Mouse (Mus musculus) intestine, postnatal 0 days (tissue): Measurements from ENCODE around the gene Gpr157. TPM values are rescaled to one million over a fixed set of nuclear protein-coding genes. Genes with fewer than 3 reads are reported as not detected.

Source experiments
- ATAC-seq: fragments of 200-750 bp; cut with Nextera tagmentation; 2 replicates; pipeline ENCODE4 v1.8.0; 2017; ENCODE audit warnings: mild to moderate bottlenecking, moderate TSS enrichment, moderate library complexity
- H3K27ac ChIP-seq: fragments of 300-500 bp; sonication (generic); 2 replicates; pipeline ENCODE4 v1.5.1; 2014; ENCODE audit warnings: mild to moderate bottlenecking, low read depth, low read length, moderate library complexity
- H3K27me3 ChIP-seq: fragments of 300-500 bp; sonication (generic); replicated peaks from 2 replicates; pipeline ENCODE4 v1.6.1; 2014; ENCODE audit warnings: low read length, mixed read lengths; ENCODE audit not compliant: control insufficient read depth, insufficient read depth
- H3K36me3 ChIP-seq: fragments of 300-500 bp; sonication (generic); 2 replicates; pipeline ENCODE4 v1.6.1; 2014; ENCODE audit warnings: mild to moderate bottlenecking, moderate library complexity; ENCODE audit not compliant: control insufficient read depth, insufficient read depth
- H3K4me1 ChIP-seq: fragments of 300-500 bp; sonication (generic); replicated peaks from 2 replicates; pipeline ENCODE4 v1.6.1; 2014; ENCODE audit warnings: antibody characterized with exemption, low read length, mixed read lengths; ENCODE audit not compliant: control insufficient read depth, insufficient read depth
- H3K4me2 ChIP-seq: fragments of 300-500 bp; sonication (generic); replicated peaks from 2 replicates; pipeline ENCODE4 v1.6.1; 2014; ENCODE audit warnings: low read depth, mild to moderate bottlenecking, moderate library complexity
- H3K4me3 ChIP-seq: fragments of 300-500 bp; sonication (generic); 2 replicates; pipeline ENCODE4 v1.5.1; 2014; ENCODE audit warnings: low read depth, low read length
- H3K9ac ChIP-seq: fragments of 300-500 bp; sonication (generic); 2 replicates; pipeline ENCODE4 v1.6.1; 2014; ENCODE audit warnings: mild to moderate bottlenecking, low read depth, low read length
- H3K9me3 ChIP-seq: fragments of 300-500 bp; sonication (generic); 2 replicates; pipeline ENCODE4 v1.6.1; 2016; ENCODE audit warnings: mixed run types; ENCODE audit not compliant: control insufficient read depth
- CTCF ChIP-seq: sonication (generic); IDR thresholded peaks from 2 replicates; pipeline ENCODE4 v1.5.1; 2016; ENCODE audit warnings: low read depth, mild to moderate bottlenecking, control low read depth, antibody characterized with exemption, moderate library complexity
- WGBS: fragments of 180-500 bp; shearing (Covaris S2); extraction: QIAGEN DNeasy Blood & Tissue Kit; methylation state at CpG from one replicate; pipeline ENCODE4 v1.1.7; 2014; 5-methylcytosine and 5-hydroxymethylcytosine counted together
- polyA plus RNA-seq: library from polyadenylated mRNA; unstranded; fragments of >200 nt; fragmentation: Nextera tagmentation; extraction: Ambion mirVana; gene quantifications from 2 replicates; pipeline ENCODE4 v1.2.1, GENCODE M21; 2015

Gpr157 gene
- polyA plus RNA-seq, 1 experiment from 2014 or later, result 2.5 TPM

DNA sequence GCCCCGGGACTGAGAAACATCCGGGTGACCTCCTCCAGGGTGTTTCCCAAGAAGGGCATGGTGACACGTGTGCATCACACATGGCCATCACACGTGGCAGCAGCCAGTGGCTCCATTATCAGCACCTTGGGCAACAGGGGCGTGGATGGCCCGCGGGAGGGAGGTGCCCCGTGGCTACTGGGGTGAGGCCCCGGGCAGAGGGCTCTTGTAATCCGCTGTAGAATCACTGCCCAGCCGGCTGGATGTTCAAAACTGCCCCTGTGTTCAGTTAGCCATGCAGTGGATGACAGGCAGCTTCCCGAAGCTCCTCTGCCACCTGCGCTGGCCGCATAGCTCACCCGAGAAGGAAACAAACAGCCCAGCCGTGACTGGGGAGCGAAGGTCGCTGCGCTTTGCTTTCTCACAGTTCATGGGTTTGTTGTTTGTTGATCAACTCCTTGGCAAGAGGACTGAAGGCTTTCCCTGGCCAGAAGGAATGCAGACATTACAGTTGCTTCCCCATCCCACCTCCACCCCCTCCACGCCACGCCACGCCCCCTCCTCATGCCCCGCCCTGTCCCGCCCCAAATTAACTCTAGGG, 45.6 kb downstream of the Gpr157 start:
- Histone ChIP-seq H3K27ac (peak overlapping the region; percentile 66), H3K4me3 (peak overlapping the region; percentile 17), H3K9me3 (no peaks in the 10 kb centered on the region), H3K36me3 (no peaks in the 10 kb centered on the region), H3K4me1 (no peaks in the 10 kb centered on the region), H3K4me2 (peak overlapping the region; percentile 59), H3K27me3 (no peaks in the 10 kb centered on the region), H3K9ac (no peak overlapping the region)
- 13% methylated on average over 24 of the region's 24 CpGs for WGBS
- no peak for TF ChIP-seq CTCF
- ATAC-seq, result peak; percentile 86

DNA sequence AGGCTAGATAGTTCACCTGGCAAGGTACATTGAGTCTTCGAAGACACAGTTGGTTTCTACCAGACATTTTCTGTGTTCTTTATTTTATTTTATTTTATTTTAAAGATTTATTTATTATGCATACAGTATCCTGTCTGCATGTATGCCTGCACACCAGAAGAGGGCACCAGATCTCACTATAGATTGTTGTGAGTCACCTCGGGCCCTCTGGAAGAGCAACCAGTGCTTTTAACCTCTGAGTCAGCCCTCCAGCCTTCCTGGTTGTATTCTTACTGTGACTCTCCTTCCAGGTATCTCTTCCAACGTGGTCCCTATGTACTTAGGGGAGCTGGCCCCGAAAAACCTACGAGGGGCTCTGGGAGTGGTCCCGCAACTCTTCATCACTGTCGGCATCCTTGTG, 48.1 kb downstream of the Gpr157 start:
- no peaks in the 10 kb centered on the region for H3K9me3 ChIP-seq
- no peak for ATAC-seq
- H3K4me1 ChIP-seq, result peaks cover 4% of the 10 kb centered on the region; the same call in 1 of the 2 replicates
- H3K4me3 ChIP-seq, result no peak overlapping the region
- no peaks in the 10 kb centered on the region for H3K36me3 ChIP-seq
- no peak overlapping the region for H3K4me2 ChIP-seq
- 73% methylated on average over 7 of the region's 7 CpGs for WGBS
- H3K27me3 ChIP-seq, result no peaks in the 10 kb centered on the region
- TF ChIP-seq CTCF, result peak; percentile 26; the same call in 1 of the 2 replicates
- no peak overlapping the region for H3K27ac ChIP-seq
- no peak overlapping the region for H3K9ac ChIP-seq

DNA sequence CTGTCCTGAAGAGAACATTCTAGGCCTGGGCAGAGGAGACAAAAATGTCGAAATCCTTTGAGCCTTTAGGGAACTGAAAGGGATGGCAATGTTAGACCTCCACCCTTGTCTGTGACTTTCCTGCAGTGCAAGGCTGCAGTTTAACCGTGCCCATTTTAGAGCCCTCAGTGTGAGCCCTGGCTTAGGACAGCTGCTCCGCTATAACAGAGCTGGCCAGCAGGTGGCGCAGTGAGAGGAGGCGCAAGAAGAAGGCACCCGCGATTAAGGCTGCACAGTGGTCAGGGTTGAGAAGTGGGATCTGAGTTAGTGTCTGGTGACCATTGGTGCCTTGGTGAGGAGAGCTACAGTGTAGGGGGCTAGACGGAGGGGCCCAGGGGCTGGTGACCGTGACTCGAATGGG, 49.5 kb downstream of the Gpr157 start:
- ATAC-seq, result no peak
- H3K4me3 ChIP-seq, result no peak overlapping the region

DNA sequence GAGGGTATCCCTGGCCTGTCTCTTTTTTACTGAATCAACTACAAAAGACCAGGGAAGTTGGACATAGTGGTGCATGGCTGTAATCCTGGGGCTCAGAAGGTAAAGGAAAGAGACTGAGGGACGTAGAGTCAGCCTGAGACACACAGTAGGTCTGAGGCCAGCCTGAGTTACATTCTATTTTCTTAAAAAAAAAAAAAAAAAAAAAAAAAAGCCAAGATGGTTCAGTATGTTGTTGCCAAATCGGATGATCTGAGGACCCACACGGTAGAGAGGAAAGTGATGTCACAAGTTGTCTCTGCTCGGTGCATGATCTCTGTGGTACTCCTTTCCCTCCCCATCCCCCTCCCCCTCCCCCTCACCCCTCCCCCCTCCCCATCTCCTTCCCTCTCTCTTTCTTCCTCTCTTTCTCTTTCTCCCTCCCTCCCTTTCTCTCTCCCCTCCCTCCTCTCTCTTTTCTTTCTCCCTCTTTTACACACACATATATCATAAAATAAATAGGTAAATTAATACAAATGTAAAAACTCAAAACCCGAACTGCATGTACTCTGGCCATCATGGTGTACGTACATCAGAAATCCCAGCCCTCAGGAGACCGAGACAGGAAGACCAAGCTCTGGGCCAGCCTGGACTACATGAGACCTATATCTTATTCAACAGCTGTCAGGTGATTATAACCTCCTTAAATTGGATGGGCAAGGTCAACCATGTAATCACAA, 50.4 kb downstream of the Gpr157 start:
- WGBS, result 81% methylated on average over 7 of the region's 7 CpGs
- 0 out of 2 replicates have a peak overlapping the region, but pooled peaks have one; percentile 47 for H3K4me2 ChIP-seq
- no peak overlapping the region for H3K27ac ChIP-seq
- no peak for TF ChIP-seq CTCF
- peaks cover 4% of the 10 kb centered on the region; the same call in 1 of the 2 replicates for H3K4me1 ChIP-seq
- H3K9ac ChIP-seq, result no peak overlapping the region
- no peak for ATAC-seq
- H3K4me3 ChIP-seq, result no peak overlapping the region
- no peaks in the 10 kb centered on the region for H3K9me3 ChIP-seq
- H3K27me3 ChIP-seq, result no peaks in the 10 kb centered on the region
- no peaks in the 10 kb centered on the region for H3K36me3 ChIP-seq

More for the DNA sequence above, 49.5 kb downstream of the Gpr157 start:
- H3K27ac ChIP-seq, result no peak overlapping the region
- H3K4me1 ChIP-seq, result peaks cover 4% of the 10 kb centered on the region; the same call in 1 of the 2 replicates
- peak; percentile 98 for TF ChIP-seq CTCF
- no peaks in the 10 kb centered on the region for H3K9me3 ChIP-seq
- H3K27me3 ChIP-seq, result no peaks in the 10 kb centered on the region
- no peak overlapping the region for H3K9ac ChIP-seq
- 11% methylated on average over 10 of the region's 10 CpGs for WGBS
- no peaks in the 10 kb centered on the region for H3K36me3 ChIP-seq
- H3K4me2 ChIP-seq, result no peak overlapping the region

DNA sequence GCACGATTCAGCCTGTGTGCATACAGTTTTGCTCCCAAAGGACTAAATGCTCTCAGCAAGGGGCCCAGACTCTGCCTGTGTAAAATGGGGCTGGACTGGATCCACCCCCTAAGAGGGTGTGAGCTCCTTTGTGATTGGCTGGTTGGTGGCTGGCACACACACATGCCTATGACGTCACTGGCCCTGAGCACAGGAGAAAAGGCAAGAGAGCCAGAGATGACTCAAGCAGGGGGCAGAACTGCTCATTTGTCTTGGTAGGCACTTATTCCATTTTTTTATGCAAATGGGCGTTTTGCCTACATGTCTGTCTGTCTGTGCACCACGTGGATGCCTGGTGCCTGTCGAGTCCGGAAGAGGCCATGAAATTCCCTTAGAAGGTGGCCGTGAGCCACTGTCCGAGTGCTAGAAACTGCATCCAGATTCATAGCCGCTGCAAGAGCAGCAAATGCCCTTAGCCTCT, 50.9 kb downstream of the Gpr157 start:
- no peaks in the 10 kb centered on the region for H3K36me3 ChIP-seq
- no peaks in the 10 kb centered on the region for H3K27me3 ChIP-seq
- 17% methylated on average over 9 of the region's 9 CpGs for WGBS
- H3K4me3 ChIP-seq, result no peak overlapping the region
- TF ChIP-seq CTCF, result peak; percentile 17; the same call in 1 of the 2 replicates
- H3K4me2 ChIP-seq, result peak overlapping the region; percentile 47
- no peak overlapping the region for H3K9ac ChIP-seq
- H3K4me1 ChIP-seq, result peaks cover 4% of the 10 kb centered on the region; the same call in 1 of the 2 replicates
- peak; percentile 77 for ATAC-seq
- H3K27ac ChIP-seq, result no peak overlapping the region
- H3K9me3 ChIP-seq, result no peaks in the 10 kb centered on the region

DNA sequence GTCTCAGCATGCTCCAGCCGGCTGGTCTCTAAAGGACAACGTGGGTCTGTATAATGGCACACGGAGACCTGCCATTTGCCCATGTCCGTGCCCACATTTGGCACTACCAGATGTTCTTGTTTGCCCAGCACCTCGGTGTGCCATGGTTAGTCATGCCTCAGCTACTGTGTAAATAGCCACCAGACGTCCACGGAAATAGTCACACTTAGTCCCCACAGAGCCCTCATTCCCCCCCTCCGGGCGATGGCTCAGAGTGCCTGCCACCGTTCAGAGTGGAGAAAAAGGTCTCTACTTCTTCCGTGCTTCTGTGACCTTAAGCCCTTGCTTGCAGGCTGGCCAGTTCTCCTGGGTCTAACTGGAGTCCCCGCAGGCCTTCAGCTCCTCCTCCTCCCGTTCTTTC, 51.9 kb downstream of the Gpr157 start:
- Histone ChIP-seq H3K27ac (no peak overlapping the region), H3K27me3 (no peaks in the 10 kb centered on the region), H3K4me2 (no peak overlapping the region), H3K36me3 (no peaks in the 10 kb centered on the region), H3K4me3 (no peak overlapping the region), H3K9me3 (no peaks in the 10 kb centered on the region), H3K4me1 (peaks cover 4% of the 10 kb centered on the region; the same call in 1 of the 2 replicates), H3K9ac (no peak overlapping the region)
- WGBS, result 71% methylated on average over 13 of the region's 13 CpGs
- ATAC-seq, result no peak
- TF ChIP-seq CTCF, result no peak
